Mouse (Mus musculus) lung, embryonic 14.5 days (tissue): Measurements from ENCODE around the gene Wbp2. TPM values are rescaled to one million over a fixed set of nuclear protein-coding genes. Genes with fewer than 3 reads are reported as not detected.

ENCODE experiments used
- ATAC-seq: fragments of 200-750 bp; cut with Nextera tagmentation; 2 replicates; pipeline ENCODE4 v1.8.0; 2017; ENCODE audit warnings: mild to moderate bottlenecking, moderate TSS enrichment, moderate library complexity; ENCODE audit not compliant: insufficient read depth
- DNase-seq: peaks from one replicate; pipeline ENCODE4 v3.0.0-alpha.2; 2015
- H3K27ac ChIP-seq: fragments of 300-500 bp; sonication (generic); 2 replicates; pipeline ENCODE4 v1.5.1; 2014; ENCODE audit warnings: low read depth, mild to moderate bottlenecking, moderate library complexity
- H3K27me3 ChIP-seq: fragments of 300-500 bp; sonication (generic); 2 replicates; pipeline ENCODE4 v1.6.1; 2014; ENCODE audit warnings: low read length, control low read depth; ENCODE audit not compliant: insufficient read depth
- H3K36me3 ChIP-seq: fragments of 300-500 bp; sonication (generic); 2 replicates; pipeline ENCODE4 v1.6.1; 2014; ENCODE audit warnings: control low read depth; ENCODE audit not compliant: insufficient read depth
- H3K4me1 ChIP-seq: fragments of 300-500 bp; sonication (generic); 2 replicates; pipeline ENCODE4 v1.6.1; 2014; ENCODE audit warnings: antibody characterized with exemption, control low read depth; ENCODE audit not compliant: insufficient read depth
- H3K4me2 ChIP-seq: fragments of 300-500 bp; sonication (generic); 2 replicates; pipeline ENCODE4 v1.6.1; 2014; ENCODE audit warnings: mild to moderate bottlenecking
- H3K4me3 ChIP-seq: fragments of 300-500 bp; sonication (generic); 2 replicates; pipeline ENCODE4 v1.5.1; 2014; ENCODE audit warnings: low read depth, low read length
- H3K9ac ChIP-seq: fragments of 300-500 bp; sonication (generic); 2 replicates; pipeline ENCODE4 v1.6.1; 2014
- H3K9me3 ChIP-seq: fragments of 300-500 bp; sonication (generic); 2 replicates; pipeline ENCODE4 v1.6.1; 2016; ENCODE audit warnings: low read depth, low read length, control low read depth
- CTCF ChIP-seq: IDR thresholded peaks from 2 replicates; pipeline ENCODE4 v1.5.1; 2016; ENCODE audit warnings: antibody characterized with exemption, low read depth
- WGBS: fragments of 180-500 bp; shearing (Covaris S2); extraction: QIAGEN DNeasy Blood & Tissue Kit; methylation state at CpG from one replicate; pipeline ENCODE4 v1.1.7; 2014; 5-methylcytosine and 5-hydroxymethylcytosine counted together
- polyA plus RNA-seq: library from polyadenylated mRNA; unstranded; fragments of >200 nt; fragmentation: Nextera tagmentation; extraction: Ambion mirVana; gene quantifications from 2 replicates; pipeline ENCODE4 v1.2.1, GENCODE M21; 2014

The Wbp2 gene
- polyA plus RNA-seq, 1 experiment from 2014 or later: 69.8 TPM

DNA sequence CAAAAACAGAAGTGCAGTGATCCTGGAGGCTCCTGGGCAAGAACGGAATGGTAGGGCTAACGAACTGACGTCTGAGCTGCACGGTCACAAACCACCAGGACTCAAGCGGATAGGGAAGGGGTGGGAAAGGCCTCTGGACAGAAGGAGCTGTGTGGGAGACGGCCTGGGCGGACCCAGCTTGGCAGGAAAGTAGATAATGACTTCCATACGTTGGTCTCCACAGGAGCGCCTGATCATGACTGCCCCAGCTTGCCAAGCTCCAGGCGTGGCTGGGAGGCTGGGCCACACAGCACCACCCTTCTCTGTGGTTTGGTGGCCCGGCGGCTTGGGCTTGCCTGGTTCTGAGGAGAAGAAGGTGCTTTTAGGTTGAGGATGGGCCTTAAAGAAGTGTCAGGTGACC lies 30.4 kb upstream of the Wbp2 start:
- WGBS: 70% methylated on average over 12 of the region's 12 CpGs
- Histone ChIP-seq H3K9me3 (no peaks in the 10 kb centered on the region), H3K4me3 (no peak overlapping the region), H3K4me1 (no peaks in the 10 kb centered on the region), H3K9ac (no peak overlapping the region), H3K27me3 (no peaks in the 10 kb centered on the region), H3K36me3 (no peaks in the 10 kb centered on the region), H3K4me2 (no peak overlapping the region), H3K27ac (no peak overlapping the region)
- no peak for TF ChIP-seq CTCF
- ATAC-seq (no peak), DNase-seq (no peak)

DNA sequence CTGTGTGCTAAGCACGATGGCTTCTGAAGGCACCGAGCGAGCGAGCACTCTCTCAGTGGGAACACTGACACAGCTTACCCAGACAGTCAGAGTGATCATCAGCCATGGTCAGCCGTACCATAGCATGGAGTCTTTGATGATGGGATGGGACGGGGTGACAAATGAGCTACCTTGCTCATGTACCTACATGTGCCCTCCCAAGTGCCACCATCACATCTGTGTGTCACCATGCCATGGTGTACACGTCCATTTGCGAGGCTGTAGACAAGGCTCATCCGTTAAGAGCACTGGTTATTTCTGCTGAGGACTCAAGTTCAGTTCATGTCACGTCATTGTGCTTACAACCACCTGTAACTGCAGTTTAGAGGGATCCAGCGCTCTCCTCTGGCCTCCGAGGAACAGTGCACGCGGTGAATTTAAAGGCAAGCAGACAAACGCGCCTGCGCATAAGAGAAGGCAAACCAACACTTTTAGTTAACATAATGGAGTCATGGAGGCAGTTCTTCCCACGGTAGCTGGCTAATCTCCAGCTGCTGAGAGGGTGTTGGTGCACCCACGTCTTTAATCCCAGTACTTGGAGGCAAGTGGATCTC lies 24.9 kb upstream of the Wbp2 start:
- Histone ChIP-seq H3K9ac (no peak overlapping the region), H3K4me2 (no peak overlapping the region), H3K36me3 (no peaks in the 10 kb centered on the region), H3K9me3 (no peaks in the 10 kb centered on the region), H3K4me1 (peaks cover 15% of the 10 kb centered on the region), H3K27ac (no peak overlapping the region), H3K4me3 (no peak overlapping the region), H3K27me3 (peaks cover 39% of the 10 kb centered on the region)
- no peak for TF ChIP-seq CTCF
- ATAC-seq: no peak
- 82% methylated on average over 19 of the region's 19 CpGs for WGBS
- no peak for DNase-seq

DNA sequence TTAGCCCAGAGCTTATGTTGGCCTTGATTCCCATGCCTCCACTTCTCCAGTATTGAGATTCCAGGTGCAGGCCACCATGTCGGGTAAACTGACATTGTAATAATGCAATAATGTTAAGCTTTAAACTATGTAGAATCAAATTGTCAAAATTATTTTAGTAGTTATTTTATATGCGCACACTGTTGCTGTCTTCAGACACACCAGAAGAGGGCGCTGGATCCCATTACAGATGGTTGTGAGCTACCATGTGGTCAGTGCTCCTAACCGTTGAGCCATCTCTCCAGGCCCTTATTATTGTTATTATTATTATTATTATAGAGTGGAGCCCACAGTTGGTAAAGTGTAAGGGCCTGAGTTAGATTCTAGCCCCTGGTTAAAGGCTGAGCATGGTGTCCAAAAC lies 24.3 kb upstream of the Wbp2 start:
- peaks cover 41% of the 10 kb centered on the region for H3K27me3 ChIP-seq
- no peaks in the 10 kb centered on the region for H3K36me3 ChIP-seq

DNA sequence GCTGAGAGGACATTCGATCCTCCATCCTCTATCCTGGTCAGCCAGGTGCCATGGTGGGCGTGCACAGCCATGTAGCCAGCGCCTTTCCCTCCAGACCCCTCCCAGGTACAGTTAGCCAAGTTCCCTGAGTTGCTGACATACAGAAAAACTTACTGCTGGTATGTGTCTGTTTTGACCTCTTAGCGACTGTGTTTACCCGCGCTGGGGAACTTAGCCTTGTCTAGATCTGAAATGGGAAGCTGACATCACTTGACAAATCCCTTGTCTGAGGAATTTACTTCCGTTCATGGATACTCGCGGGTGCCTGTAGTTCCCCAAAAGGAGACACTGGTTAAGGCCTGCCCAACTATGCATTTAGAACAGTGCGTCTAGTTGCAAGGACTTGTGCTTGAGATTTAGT lies 23.7 kb upstream of the Wbp2 start:
- no peak for TF ChIP-seq CTCF
- peak overlapping the region; percentile 53 for H3K4me3 ChIP-seq
- peaks cover 41% of the 10 kb centered on the region for H3K27me3 ChIP-seq
- H3K27ac ChIP-seq: peak overlapping the region; percentile 52; the same call in 1 of the 2 replicates
- no peaks in the 10 kb centered on the region for H3K9me3 ChIP-seq
- DNase-seq (peak; percentile 69), ATAC-seq (peak; percentile 26; the same call in 1 of the 2 replicates)
- H3K4me1 ChIP-seq: peaks cover 24% of the 10 kb centered on the region
- H3K4me2 ChIP-seq: peak overlapping the region; percentile 73
- H3K9ac ChIP-seq: peak overlapping the region; percentile 48
- H3K36me3 ChIP-seq: no peaks in the 10 kb centered on the region
- 14% methylated on average over 10 of the region's 10 CpGs for WGBS

More for the DNA sequence above, 24.3 kb upstream of the Wbp2 start:
- DNase-seq (no peak), ATAC-seq (no peak)
- Histone ChIP-seq H3K9ac (no peak overlapping the region), H3K4me2 (no peak overlapping the region), H3K4me1 (peaks cover 21% of the 10 kb centered on the region), H3K27ac (no peak overlapping the region), H3K9me3 (no peaks in the 10 kb centered on the region), H3K4me3 (no peak overlapping the region)
- TF ChIP-seq CTCF: peak; percentile 36
- WGBS: 74% methylated on average over 4 of the region's 4 CpGs

DNA sequence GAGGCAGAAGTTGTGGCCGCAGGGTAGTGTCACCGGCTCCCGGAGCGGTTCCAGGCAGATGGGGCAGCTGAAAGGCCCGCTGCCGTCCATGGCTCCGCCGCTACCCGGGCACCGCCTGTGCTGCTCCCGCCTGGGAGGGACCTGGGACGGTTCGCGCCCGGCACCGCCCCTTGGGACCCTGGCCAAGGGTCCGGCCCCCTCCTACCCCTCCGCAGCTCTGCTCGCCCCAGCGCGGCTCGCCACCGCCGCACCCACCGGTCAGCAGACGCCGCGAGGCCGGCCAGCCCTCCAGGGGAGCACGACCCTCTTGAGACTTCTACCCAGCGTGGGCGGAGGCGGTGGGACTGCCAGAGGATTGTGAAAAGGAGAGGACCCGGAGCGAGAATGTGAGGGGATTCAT lies 23.3 kb upstream of the Wbp2 start:
- Histone ChIP-seq H3K9me3 (no peaks in the 10 kb centered on the region), H3K4me3 (peak overlapping the region; percentile 53), H3K27me3 (peaks cover 41% of the 10 kb centered on the region), H3K4me2 (peak overlapping the region; percentile 73), H3K9ac (peak overlapping the region; percentile 48), H3K4me1 (peaks cover 24% of the 10 kb centered on the region), H3K27ac (peak overlapping the region; percentile 52), H3K36me3 (no peaks in the 10 kb centered on the region)
- TF ChIP-seq CTCF: no peak
- ATAC-seq (peak; percentile 75), DNase-seq (peak; percentile 76)
- 2% methylated on average over 35 of the region's 35 CpGs for WGBS

DNA sequence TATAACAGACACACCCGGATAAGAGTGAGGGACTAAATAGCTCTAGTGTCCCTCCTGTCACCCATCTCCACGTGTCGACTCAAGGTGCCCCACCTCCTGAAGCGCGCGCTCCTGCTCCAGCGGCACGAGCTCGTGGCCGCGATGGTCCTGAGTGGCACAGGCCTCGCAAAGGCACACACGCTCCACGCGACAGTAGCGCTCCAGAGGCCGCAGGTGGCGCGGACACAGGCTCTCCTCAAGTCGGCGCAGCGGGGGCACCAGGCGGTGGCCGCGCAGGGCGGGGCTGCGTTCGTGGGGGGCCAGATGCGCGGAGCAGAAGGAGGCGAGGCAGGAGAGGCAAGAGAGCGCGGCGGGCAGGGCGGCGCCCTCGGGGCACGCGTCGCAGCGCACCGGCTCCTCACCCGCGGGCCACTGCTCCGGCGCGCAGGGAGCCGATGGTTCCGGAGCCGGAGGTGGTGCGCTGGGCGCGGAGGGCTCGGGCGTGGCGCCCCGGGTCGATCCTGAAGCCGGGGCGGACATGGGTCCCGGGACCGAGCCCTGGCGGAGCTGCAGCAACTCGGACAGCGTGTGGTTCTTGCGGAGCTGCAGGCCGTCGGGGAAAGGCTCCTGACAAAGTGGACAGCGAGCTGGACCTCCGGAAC lies 22.8 kb upstream of the Wbp2 start:
- no peak for ATAC-seq

DNA sequence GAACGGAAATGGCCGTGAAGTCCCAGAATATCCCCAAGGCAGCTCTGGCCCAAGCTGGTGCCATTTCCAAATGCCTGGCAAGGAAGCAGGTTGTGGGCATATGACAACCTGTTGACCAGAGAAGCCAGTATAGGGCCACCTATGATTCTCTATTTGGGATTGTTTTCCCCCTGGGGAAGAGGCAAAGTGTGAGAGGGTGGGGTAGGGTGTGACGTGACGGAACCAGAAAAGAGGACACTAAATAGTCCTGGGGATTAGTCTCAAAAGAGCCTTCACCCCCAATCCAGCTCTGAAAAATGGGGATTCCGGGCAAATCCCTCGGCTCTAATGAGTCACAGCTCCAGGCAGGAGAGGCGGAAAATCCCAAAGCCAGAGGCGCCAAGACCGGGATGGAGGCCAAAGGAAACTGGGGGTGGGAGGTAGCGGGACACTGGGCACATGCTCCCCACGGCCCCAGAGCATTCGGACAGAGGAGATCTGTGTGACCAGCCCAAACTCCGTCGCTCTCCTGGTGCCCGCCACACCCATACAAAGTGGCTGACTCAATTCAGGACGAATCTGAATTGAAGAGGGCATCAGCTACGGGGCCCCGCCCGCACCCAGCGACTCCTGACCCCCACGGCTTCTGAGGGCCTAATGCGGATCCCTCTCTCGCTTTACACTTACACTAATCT lies 21.8 kb upstream of the Wbp2 start:
- H3K4me1 ChIP-seq: peaks cover 34% of the 10 kb centered on the region
- TF ChIP-seq CTCF: no peak
- peak; percentile 48 for DNase-seq
- H3K27ac ChIP-seq: no peak overlapping the region
- no peak for ATAC-seq
- peak overlapping the region; percentile 73 for H3K4me2 ChIP-seq
- peak overlapping the region; percentile 53 for H3K4me3 ChIP-seq
- H3K27me3 ChIP-seq: peaks cover 41% of the 10 kb centered on the region
- H3K36me3 ChIP-seq: no peaks in the 10 kb centered on the region
- WGBS: 9% methylated on average over 23 of the region's 23 CpGs
- peak overlapping the region; percentile 48; the same call in 1 of the 2 replicates for H3K9ac ChIP-seq
- H3K9me3 ChIP-seq: no peaks in the 10 kb centered on the region

More for the DNA sequence above, 22.8 kb upstream of the Wbp2 start:
- 1% methylated on average over 67 of the region's 70 CpGs for WGBS
- H3K4me2 ChIP-seq: peak overlapping the region; percentile 73
- H3K27ac ChIP-seq: peak overlapping the region; percentile 52
- H3K4me3 ChIP-seq: peak overlapping the region; percentile 53
- H3K36me3 ChIP-seq: no peaks in the 10 kb centered on the region
- DNase-seq: no peak
- no peak; the same call in 1 of the 2 replicates for TF ChIP-seq CTCF
- H3K4me1 ChIP-seq: peaks cover 25% of the 10 kb centered on the region
- peak overlapping the region; percentile 48 for H3K9ac ChIP-seq
- H3K27me3 ChIP-seq: peaks cover 41% of the 10 kb centered on the region
- H3K9me3 ChIP-seq: no peaks in the 10 kb centered on the region
